Mouse (Mus musculus) C2C12 (cell line): ENCODE data around the gene Il1rapl1.

Experiments used
- CEBPB ChIP-seq: IDR thresholded peaks from one replicate; pipeline ENCODE4 v1.6.1; 2011; ENCODE audit warnings: low read depth, mild to moderate bottlenecking, control low read depth, moderate library complexity
- CTCF ChIP-seq: IDR thresholded peaks from one replicate; pipeline ENCODE4 v1.5.1; 2011; ENCODE audit not compliant: control insufficient read depth, insufficient read depth, insufficient read length
- FOSL1 ChIP-seq: IDR thresholded peaks from one replicate; pipeline ENCODE4 v1.8.0; 2011; ENCODE audit warnings: mild to moderate bottlenecking, low read length; ENCODE audit not compliant: poor library complexity, insufficient read depth, severe bottlenecking
- MAX ChIP-seq: IDR thresholded peaks from one replicate; pipeline ENCODE4 v1.6.1; 2011; ENCODE audit warnings: mild to moderate bottlenecking, control low read depth
- MYOD1 ChIP-seq: IDR thresholded peaks from one replicate; pipeline ENCODE4 v1.6.1; 2011; ENCODE audit warnings: low read depth; ENCODE audit not compliant: control insufficient read depth, insufficient read length
- MYOG ChIP-seq: IDR thresholded peaks from one replicate; pipeline ENCODE4 v1.6.1; 2011; ENCODE audit not compliant: control insufficient read depth, insufficient read length; ENCODE audit errors: extremely low read depth
- USF1 ChIP-seq: IDR thresholded peaks from one replicate; pipeline ENCODE4 v1.6.1; 2011; ENCODE audit warnings: low read depth, mild to moderate bottlenecking, control low read depth, moderate library complexity

GRCm38 (mm10) chrX:87793011-87793410, 322.4 kb downstream of the Il1rapl1 start:
- TF ChIP-seq MAX (no peak), CTCF (no peak), MYOD1 (no peak), MYOG (no peak), USF1 (no peak), CEBPB (no peak), FOSL1 (no peak)
